Mouse (Mus musculus) 416B (cell line): ENCODE data around the gene Gm17651.

Experiments used
- DNase-seq: peaks from one replicate; pipeline ENCODE4 v3.0.0; 2011; ENCODE audit warnings: low read depth

Gm17651 gene

DNA sequence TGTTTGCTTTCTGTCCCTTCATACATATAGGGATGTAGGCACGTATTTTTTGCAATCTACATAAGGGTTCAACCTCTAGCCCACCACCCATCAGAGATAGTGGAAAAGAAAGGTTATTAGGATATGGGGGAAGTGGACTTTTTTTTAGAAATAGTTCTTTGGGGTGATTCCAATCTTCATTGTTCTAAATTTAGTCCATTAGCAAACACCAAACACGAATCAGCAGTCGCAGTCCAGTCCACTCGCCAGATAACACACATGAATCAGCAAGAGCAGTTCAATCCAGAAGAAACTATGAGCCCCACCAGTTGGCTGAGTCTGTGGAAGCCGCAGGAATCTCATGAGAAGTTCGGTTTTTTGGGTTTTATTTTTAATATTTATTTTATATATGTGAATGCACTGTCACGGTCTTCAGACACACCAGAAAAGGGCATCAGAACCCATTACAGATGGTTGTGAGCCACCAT, at the start of gene Gm17651:
Gene Gm17651 (minus strand): TSS at position 51 of the 467 bp plus-strand sequence.
- DNase-seq = no peak

DNA sequence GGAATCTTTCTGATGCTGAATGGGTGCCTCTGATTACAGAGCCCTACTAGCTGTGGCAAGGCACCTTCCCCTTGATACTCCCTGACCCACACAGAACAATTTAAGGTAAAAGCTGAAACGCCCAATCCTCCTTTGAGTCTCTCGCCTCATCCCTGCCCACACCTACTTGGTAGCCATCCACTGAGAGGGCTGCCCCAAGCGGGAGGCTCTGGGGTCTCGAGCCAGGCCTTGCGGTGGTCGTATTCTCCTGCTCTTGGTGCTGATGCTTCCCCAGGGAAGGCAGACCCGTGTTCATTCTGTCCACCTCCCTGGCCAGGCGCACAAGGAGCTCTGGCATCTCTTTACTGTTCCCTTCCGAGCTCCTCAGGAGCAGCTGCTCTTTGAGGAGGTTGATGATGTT, 44.6 kb upstream of the Gm17651 start:
- DNase-seq = no peak

DNA sequence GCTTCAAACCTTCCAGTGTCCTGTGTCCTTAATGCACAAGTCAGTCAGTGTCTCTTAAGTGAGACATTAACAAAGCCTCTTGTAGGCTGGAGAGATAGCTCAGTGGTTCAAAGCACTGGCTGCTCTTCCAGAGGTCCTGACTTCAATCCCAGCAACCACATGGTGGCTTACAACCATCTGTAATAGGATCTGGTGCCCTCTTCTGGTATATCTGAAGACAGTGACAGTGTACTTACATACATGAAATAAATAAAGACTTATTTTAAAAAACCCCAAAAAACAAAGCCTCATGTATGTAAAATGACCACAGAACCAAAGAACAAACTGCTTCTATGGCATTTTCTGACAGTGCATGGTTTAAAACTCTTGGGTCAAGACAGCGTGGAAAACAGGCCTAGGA, 41.4 kb upstream of the Gm17651 start:
- DNase-seq = peak; percentile 16

DNA sequence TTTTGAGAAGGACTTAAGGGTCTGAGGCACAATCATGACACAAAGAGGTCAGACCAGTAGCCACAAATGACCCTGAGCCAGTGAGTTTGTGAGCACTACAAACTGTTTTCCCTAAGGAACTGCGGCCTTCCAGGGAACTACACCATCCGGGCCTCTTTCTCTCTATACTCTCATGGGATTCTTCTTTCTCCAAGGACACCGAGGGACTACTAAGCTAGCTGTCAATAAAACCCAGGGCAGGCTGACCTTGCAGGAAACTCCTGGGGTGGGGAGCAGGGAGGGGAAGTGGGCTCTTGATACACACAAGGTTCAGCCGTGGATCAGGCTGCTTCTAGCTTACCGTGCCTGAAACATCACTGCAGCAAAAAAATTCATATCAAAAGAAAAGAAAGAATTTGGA, 36.4 kb upstream of the Gm17651 start:
- no peak for DNase-seq

DNA sequence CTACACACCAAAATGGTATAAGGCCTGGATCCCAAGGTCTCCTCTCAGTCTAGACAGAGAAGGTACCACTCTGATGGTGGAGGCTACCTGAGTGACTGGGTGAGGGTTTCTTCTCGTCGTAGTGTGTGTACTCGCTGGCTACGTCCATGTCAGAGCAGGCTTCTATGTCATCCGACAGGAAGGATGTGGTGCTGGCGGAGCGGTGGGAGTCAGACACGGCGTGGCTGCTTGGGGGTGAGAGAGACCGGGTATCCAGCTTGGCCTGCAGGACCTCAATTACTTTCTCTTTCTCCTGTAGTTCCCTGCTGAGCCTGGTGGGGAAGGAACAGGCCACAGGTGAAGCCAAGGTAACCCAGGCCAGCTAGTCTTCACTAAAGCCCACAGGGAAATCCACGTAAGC, 35.6 kb upstream of the Gm17651 start:
- DNase-seq = peak; percentile 17

DNA sequence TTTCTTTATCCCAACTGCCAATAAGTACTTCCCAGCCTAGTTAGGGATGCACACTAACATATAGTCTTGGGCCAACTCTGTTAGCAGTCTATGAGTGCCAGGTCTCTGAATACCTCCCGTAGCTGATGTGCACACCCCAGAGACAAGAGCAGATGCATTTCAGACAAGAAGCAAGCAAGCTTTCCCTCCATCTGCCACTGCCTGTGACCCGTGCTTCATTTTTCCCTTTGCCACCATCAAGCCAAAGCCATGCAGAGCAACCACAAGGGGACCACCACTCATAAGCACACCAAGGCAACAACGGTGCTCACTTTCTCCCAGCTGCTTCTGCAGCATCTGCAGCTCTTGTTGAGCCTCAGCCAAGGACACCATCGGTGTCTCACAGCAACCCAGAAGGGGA, 32.1 kb upstream of the Gm17651 start:
- DNase-seq = no peak

DNA sequence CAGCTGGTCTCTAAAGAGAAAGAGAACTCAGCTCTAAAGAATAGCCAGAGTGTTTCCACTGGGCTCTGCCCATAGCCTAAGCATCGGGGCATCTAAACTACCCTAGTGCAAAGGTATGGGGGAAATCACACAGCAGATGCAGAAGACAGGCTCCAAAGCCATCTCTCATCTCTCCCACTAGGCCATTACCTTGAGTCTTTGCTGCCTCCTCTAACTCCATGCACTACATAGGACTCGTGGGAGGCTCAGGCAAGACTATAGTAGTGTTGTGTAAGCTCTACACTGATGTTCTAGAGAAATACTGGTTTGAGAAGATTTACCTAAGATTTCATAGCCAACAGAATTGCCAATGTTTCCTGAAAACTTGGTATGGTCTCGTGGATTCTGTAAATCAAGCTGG, 31.0 kb upstream of the Gm17651 start:
- no peak for DNase-seq

DNA sequence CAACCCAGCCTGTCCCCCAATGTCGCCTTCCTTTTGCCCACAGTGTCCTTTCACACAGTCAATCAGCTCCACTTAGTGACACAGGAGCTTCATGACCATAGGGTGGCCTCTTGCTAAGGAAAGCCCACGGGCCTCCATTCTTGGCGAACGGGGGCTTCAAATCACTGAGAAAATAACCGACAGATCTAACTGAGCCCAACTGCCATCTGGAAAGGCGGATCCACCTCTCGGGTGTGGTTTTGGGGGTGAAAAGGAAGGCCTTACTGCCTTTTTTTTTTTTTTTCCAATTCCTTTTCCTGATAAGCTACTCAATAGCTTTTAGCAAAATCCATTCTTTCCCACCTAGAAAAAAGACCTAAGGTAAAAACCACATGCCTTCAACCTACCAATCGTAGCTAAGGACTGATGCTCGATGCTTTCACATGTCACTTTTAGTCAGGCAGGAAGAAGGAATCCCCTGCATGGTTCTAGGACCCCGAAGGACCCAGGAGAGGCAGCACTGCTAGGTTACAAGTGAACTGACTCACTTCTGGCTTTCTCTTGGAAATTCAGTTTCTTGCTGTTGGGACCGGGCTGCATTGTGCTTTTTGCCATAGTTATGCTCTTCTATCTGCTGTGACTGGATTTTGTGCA, 28.1 kb upstream of the Gm17651 start:
- DNase-seq = no peak

DNA sequence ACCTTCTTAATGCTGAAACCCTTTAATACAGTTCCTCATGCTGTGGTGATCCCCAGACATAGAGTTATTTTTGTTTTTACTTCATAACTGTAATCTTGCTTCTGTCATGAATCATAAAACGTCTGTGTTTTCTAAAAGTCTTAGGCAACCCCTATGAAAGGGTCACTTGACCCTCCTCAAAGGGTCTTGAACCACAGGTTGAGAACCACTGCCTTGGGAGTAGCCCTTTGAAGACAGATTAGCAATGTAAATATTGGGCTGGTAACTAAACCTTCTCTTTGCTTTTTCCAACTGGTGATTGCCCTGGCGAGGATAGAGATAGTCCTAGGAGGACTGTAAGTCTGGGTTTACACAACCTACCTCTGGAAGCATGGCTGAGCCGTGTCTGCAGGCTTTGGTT, 26.7 kb upstream of the Gm17651 start:
- no peak for DNase-seq

DNA sequence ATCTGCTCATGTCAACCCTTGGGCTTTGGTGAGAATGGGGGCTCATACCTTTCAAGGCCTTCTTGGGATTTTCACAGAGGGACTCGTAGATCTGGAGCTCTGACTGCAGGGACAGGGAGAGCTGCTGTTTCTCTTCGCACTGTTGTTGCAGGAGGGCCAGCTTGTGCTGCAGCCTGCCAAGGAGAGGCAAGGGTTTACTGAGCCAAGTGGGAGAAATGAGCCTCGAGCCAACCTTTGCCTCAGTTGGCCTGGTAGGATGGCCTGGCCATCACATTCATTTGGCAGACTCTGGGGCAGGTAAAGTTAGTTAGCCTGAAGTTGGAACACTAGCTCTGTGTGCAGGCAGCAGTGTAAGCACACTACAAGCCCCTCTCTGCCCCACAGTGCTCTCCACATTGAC, 24.6 kb upstream of the Gm17651 start:
- DNase-seq = no peak

DNA sequence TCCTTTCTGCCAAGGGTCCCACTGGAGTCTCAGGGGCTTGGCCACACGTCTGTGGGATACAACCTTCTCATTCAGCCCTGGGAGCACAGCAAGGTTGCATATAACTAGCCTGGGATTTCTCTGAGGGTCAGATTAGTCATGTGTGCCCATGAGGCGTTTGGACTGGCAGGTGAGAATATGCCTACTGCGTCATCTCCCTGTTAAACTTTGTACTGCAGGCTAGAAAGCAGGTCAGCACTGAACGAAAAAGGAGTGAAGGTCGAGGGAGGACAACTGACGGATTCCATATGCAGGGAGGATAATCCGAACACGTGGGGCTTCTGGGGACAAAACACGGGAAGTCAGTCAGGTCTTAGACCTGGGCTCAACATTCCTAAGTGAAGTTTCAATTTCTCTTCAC, 22.8 kb upstream of the Gm17651 start:
- no peak for DNase-seq

DNA sequence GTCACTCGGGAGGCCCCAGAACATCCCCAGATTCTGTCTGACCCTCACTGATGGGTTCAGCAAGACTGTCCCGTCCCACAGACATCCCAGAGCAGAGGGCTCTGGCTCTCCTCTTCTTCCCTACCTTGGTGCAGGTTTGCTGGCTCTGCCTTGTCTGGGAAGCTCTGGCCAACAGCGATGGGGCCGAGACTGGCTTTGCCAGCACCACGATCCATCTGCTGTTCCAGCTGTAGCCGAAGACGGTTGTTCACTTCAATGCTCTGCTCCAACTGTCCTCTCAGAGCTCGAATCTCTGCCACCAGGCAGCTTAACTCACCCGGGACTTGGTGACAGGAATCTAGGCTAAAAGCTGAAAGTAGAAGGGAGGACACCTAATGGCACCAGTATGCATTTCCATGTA, 22.4 kb upstream of the Gm17651 start:
- no peak for DNase-seq

DNA sequence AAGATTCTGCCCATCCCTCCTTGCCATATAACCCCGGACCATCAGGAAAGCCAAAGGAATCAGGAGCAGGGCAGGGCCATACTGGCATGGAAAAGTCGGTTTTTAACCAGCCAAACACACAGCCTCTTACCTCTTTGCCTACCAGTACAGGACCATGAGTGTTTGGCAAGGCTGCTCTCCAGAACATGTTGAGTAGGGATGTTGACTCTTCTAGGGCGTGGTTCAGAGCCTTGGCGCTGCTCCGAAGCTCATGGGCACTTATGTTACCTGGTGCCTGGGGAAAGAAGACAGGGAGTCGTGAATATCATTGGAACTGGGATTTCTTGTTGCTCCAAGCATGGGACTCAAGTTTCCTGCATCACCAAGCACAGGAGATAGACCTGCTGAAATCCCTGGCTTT, 19.3 kb upstream of the Gm17651 start:
- no peak for DNase-seq

DNA sequence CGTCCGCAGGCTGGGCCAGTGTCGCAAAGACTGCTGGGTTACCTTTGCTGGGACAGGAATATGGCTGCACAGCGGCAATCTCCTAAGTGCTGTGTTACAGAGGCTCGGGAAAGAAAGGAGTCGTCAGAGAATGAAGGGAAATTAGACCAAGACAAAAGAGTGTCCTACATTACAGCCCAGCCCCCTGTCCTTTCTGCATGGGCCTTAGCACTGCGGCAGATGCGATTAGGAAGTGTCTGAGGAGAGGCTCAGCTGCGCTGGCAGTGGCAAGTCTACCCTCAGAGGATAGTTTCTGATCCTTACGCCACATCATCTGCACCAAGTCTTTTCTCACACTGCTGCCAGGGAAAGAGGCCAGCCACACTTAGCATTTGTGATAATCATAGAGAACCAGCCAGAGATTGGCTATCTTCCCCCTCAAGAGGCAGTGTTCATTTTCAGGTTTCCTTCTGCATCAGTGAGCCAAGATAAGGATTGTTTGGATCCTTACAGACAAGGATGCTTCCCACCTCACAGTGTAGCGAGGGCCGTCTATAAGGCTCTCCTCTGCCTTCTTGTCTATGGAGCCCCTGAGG, 17.0 kb upstream of the Gm17651 start:
- no peak for DNase-seq

DNA sequence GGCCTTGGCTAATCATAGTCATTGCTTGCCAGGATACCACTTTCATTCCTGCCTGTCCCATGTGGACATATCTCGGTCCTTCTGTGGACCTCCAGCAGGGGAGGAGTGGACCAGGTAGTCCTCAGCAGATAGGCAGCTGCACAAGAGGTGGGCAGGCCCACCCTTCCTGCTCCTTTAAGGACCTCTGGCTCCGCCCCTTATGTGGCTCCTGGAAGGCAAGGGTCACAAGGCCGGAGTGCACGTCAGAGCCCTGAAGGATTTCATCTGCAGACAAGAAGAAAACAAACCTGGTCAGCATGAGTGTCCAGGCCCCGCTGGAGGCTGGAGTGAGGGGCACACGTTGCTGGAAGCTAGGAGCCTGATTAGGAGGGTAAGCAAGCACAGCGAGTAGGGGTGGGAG, 16.1 kb upstream of the Gm17651 start:
- DNase-seq = no peak

DNA sequence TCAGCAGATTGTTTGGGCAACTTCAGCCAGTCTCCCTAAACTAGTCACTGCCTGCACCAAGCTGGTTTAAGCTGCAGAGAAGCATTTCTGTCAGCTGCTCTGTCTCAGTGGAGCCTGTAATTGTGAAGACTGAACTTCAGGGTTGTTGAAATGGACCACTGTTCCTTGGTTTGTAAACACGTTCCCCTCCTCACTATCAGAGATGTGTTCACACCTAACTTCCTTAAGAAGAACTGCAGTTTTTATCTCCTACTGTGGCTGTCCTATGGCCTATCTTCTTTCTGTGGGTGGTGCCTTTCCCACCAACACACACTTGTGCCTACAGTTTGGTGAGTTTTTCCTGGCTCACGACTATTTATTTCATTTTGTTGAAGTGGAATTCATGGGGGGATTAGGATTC, 14.8 kb upstream of the Gm17651 start:
- no peak for DNase-seq

DNA sequence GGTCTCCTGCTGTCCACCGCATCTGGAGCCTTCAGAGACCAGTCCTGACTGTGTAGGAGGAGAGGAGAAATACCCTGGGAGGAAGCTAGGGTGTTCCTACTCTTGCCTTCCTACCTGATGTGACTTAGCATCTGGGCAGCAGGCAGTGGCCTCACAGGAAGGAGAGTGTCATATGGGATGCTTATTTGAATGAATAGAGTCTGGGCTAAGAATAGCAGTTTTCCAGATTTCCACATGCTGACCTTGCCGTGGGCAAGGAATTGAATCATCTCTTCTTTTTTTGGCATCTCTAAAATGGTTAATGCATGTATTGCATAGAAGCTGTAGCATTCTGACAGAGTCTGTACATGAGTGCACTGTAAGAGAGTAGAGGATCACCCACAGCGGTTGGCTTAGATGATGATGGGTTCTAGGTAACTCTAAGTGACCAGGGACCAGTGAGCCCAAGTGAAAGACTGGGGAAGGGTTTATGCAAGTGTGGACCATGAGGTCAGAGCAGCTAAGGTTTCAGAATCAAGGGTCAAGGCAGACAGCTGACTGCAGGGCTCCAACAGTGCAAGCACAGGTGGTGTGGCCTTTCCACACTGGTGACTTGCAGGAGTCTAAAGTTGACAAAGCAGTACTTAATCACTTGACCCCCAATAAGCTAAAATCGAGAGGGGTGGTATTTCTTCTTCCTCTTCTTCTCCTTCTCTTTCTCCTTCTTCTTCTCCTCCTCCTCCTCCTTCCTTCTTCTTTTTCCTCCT, 12.1 kb upstream of the Gm17651 start:
- no peak for DNase-seq

DNA sequence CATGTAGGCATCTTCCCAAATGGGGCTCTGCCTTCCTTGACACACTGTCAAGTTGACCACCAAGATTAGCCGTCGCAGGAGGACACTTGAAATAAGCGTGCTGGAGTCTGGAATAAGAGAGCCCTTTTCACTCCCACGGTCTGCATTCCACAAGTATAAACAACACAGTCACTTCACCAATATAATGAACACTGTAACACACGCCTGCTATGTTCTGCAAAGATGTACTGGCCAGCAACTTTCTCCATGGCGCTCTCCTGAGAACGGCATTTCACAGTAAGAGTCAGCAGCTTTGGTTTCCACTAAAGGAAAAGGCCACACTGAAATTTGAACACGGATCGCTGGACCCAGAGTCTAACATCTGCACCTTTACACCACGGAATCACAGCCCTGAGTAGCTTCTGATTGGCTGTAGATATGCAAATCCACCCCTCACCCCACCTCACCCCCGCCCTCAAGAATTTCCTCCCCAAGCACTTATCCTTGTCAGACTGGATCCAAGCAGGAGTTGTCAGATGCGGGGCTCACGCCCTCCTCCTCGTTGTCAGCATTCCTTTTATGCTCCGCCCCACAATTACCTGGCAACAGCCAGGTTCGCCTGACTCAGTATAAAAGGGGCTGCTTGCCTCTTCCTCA, 9.2 kb upstream of the Gm17651 start:
- no peak for DNase-seq

DNA sequence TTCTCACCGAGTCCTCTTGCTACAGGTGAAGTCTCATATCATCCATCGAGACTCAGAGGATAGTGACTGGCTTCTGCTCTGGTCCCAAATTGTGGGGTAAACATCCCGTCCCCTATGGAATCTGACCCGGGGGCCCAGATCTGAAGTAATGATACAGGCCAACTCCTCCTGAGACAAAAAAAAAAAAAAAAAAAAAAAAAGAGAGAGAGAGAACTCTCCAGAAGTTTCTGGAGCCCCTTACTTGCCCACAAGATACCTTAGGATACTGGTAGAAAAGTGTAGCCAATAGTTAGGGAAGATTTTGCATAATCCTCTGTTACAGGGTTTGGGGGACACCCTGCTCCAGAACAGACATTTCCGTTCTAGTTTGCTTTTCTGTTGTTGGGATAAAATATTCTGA, 8.1 kb upstream of the Gm17651 start:
- DNase-seq = no peak

DNA sequence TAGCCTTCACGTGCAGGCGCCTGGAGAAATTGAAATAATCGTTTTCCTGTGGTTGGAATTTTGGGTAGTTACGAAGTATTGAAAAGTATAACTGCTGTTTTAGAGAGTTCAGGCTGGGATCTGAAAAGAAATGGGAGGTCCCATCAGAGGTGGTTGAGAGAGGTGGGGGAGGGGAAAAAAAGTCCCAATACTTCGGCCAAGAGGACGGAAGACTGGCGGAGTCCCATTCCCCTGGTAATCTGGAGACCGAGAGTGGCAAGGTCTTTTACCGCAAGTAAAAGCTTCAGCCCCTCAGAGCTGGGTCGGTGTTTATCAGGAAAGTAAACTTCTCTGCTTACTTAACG, 7.6 kb upstream of the Gm17651 start:
- no peak for DNase-seq

DNA sequence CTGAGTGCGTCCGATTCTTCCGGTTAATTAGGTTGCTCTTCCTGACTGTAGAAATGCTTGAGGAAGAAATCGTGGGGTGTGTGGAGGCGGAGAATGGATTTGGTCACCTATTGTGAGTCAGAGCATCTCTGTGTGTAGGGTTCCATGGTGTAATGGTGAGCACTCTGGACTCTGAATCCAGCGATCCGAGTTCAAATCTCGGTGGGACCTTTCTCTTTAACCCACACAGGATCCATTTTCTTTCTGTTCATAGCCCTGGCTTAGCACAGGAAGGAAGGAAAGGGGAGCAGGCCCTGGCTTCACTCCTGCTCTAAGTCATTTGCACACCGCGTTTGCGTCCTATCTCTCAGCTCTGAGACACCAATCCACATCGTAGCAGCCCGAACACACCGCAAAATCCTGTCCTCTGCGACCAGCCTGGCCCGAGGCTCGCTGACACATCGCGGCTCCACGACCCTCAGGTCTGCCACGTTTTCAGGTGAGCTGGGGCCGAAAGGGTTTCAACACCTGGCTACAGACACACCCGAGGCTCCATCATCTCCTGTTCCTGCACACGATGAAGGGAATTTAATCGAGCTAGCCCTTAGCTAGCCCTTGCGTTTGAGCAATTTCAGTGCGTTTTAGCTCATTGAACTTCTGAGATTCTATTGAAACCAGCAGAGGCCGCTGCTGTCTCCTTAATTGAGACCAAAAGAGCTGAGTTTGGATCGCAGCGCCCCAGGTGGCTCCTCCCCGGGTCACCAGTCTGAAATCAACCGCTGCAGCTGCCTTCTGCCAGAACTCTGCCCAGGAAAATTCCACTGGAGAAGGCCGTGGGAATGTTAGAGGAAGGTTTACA, 7.0 kb upstream of the Gm17651 start:
- peak; percentile 35 for DNase-seq

DNA sequence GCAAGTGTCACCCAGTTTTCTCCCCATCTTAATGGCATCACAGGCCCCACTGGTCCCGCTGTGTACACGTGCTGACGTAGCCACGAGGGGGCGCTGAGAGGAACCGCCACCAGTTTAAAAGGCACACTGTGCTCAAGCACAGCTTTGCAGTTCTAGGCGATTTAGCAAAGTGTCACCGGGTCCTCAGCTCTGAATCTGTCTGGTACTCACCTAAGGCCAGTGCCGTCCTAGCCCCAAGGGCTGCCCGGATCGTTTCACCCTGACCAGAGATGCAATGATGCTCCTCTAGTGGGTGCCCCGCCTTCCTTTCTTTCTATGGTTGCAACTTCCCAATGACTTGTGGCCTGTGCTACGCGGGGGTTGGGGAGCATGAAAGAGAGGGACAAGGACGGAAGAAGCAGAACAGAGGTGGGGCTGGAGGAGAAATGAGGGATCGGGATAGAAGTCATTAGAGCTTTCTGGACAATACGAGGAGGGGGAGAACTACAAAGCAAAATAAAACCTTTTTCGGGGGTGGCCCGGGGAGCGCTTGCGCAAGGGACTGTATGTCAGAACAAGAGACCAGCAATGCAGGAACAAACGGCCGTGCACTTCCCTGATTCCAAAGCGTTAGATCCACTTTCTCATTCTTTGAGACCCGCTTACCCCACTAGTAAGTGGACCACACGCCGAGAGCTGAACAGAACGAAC, 6.3 kb upstream of the Gm17651 start:
- DNase-seq = peak; percentile 44
